Mouse (Mus musculus): Measurements from ENCODE around the gene Tmc8.
A peak's percentile ranks its signal among the peaks of the same experiment; 100 is the strongest.
"Not testable (repeated sequence)": the region's sequence is repeated elsewhere in the genome, so short reads cannot be mapped to it uniquely, and the experiment has no call there.

Gene Tmc8

DNA sequence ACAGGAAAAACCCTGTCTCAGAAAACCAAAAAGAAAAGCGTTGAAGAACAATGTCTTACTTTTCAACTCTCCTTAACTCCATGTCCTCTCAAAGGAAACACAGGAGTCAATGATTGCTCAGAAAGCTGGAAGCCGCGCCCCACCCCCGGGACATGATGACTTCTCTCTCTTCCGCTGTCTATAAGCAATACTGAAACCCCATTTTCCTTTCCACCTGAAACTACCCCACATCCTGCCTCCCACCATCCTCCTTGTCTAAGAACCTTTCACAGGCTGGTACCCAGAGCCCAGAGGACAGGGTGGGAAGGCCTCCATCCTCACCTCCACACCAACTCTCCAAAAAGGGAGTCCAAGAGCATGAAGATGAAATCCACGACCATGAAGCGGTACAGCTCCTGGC is 9.5 kb upstream of the Tmc8 start:
- DNase-seq (ENCODE audit: low spot score) = no peak

GRCm38 (mm10) chr11:117774925-117775324 is 7.0 kb upstream of the Tmc8 start:
- DNase-seq (ENCODE audit: low spot score) = no peak

- no peak for DNase-seq (ENCODE audit: low spot score)
Measured at GRCm38 (mm10) chr11:117775540-117775939, 6.3 kb upstream of the Tmc8 start.

DNA sequence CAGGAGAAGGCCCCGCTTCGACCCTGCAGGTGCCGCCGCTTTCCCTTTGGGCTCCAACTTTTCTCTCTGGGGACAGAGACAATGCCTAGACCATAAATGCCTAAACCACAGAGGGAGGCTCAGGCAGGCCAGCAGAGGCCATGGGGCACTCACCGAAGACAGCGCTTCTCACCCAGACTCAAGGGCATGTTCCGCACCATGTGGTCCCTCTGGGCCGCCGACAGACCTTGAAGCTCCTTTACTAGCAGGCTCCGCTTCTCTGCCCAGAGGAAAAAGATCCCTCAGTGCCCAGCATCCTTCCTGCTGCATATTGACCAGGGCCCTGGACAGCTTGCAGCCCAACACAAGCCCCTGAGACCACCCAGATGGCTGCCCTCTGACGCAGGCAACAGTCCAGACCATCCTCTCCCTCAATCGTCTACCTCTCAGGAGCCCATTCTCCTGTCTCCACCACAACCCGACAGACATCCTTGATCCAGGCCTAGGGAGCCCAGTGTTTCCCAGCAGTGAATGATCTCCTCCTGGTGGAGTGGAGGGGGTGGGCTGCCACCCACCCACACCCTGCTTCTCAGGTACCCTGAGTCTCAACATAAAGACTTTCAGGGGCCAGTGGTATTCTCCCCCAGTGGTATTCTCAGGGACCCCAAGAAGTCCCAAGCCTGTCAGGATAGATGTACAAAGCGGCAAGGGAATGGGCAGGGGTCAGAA is 5.6 kb upstream of the Tmc8 start:
- peak; percentile 34 for DNase-seq (ENCODE audit: low spot score)

DNA sequence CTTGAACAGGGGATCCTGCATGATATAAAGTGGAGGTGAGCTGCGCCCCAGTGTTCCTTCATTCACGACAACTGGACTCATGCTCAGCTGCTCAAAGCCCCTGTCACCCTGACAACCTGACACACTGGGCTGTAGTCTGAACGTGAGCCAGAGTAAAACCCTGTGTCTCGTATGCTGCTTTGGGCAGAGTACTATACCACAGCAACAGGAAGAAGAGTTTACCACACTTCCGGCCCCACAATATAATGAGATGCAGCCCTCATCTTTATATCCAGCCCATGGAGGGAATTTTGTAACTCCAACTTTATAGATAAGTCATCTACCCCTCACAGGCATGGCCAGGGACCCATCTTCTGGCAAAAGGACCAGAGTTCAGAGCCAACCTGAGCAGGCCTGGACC is 4.8 kb upstream of the Tmc8 start:
- DNase-seq (ENCODE audit: low spot score) = no peak

DNA sequence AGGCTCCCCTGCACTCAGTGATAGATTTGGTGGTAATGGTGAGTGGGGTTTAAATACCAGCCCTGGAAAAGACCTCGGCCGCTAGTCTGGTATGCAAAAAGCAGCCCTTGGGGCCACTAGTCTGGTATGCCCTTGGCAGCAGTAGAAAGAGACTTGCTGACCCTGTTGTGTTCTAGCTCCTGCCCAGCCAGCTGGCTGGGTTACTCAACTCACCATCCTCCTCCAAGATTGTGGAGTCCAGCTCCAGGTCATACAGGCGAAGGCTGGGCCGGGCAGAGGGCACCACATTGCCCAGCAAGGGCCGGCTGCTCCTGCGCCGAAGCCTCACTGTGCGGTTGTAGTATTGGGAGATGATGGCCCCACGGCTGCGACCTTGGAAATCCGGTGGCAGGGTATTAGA is 3.8 kb upstream of the Tmc8 start:
- DNase-seq (ENCODE audit: low spot score) = peak; percentile 34

DNA sequence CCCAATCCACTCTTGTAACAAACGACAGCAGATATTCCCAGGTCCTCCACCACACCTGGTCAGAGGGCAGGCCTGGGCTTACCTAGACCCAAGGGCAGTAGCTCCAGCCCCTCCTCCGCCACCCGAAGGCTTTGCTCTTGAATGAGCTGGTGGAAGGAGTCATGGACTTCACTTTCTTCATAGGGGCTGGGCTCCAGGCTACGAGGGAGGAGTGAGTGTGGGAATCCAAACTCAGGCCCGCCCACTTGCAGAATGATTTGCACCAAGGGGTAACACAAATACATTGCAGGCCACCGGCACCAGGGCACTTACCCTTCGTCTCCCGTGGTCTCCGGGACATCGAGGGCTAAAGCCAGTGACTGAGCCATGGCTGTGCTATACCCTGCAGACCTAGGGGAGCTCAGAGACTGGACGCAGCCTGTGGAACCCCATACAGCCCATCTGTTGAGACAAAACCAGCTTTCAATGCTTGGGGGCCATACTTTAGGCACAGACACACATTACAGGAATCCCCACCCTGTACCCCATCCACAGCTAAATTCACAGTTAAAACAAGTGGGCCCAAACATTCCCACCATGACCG is 2.9 kb upstream of the Tmc8 start:
- peak; percentile 28 for DNase-seq (ENCODE audit: low spot score)

DNA sequence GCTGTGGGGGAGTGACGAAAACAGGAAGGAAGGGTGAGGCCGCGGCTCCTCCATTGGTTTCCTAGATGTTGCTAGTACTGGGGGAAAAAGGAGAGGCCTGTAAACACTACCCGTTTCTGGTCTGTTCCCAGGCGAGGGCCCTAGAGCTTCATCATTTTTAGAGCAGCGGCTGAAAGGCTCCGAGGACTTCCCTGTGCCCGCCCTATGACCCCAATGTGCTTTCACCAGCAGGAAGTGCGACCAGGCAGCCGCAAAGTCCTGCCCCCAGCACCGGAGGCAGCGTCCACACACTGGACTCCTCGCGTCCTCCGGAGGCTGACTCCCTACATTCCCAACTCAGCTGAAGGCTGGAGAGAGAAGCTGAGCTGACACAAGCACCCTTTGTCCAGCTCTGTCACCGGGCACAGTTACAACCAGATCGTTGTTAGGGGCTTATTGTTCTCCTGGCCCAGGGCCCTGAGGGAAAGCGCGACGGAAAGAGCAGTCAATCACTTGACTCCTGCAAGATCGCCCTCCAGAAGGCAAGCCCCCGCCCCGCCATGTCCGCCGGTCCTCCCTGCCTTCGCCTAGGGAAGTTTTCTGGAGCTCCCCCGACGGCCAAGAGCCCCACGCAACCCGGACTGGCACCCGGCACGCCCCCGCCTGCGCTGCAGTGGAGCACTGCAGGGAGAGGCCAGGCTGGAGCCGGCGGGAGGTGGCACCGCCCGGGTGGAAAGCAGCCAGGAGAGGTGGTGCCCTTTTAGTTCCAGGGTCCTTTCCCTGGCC is 2.3 kb upstream of the Tmc8 start:
- DNase-seq (ENCODE audit: low spot score) = peak; percentile 75

DNA sequence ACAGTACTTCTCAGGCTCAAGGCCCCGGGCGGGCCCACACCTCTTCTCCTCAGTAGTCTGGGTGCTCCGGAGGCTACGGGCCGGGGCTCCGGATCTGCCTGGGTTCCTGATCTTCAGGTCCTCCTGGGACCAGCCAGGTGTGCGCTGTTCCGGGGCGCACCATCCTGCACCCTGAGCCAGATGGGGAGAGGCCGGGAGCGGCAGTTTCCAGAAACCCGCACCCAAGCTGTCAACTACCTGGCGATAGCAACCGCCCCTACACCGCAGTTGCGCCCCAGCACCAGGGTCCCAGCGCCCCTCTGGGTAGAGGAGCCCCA is 1.7 kb upstream of the Tmc8 start:
- no peak for DNase-seq (ENCODE audit: low spot score)

DNA sequence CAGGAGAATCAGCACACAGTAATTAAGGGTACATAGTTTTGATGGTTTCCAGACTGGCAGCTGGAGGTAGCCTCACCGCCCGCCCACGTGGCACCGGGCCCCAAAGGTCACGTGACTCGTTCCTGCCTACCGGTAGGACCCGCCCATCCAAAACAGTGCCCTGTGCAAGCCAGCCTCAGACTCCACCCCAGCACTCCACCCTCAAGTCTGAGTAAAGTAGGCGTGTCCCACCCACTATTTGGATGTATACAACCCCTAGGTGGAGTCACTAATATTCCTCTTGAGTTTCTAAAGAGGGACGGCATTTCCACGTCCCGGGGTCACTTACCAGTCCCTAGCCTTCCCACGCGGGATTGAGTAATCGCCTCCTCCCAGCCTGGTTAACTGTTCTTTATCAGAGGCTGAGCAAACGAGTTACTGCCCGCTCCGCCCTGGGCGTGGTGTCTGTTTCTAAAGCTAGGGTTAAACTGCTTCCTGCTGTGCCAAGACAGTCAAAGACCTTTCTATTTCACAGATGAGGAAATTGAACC is 1.2 kb upstream of the Tmc8 start:
- DNase-seq (ENCODE audit: low spot score) = peak; percentile 84

DNA sequence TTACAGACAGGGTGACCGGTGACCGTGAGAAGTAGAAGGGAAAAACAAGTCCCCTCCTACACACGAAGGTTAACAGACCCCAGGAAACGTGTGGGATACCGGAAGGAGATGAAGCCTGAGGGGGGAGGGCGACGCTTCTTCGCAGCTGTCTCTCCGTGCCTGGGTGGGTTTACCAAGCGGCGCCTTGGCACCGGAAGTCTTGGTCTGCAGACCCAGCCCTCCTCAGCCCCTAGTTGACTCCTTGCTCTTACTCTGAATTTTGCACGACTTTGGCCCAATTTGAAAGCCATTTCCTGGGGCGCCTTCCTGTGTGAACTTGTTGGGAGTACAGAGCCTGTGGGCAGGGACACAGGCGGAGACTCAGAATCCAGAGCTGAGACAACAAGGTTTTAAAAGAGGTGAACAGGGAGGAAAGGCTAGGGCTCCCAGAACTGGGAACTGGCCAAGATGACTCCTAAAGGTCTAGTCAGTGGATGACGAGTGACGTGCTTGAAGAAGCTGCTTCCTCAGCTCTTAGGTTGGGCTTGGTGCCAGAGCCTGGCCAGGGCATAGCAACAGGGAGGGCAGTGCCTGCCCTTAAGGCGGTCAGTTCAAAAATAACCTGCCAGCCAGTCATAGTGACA is 566 bp upstream of the Tmc8 start:
- peak; percentile 64 for DNase-seq (ENCODE audit: low spot score)

DNA sequence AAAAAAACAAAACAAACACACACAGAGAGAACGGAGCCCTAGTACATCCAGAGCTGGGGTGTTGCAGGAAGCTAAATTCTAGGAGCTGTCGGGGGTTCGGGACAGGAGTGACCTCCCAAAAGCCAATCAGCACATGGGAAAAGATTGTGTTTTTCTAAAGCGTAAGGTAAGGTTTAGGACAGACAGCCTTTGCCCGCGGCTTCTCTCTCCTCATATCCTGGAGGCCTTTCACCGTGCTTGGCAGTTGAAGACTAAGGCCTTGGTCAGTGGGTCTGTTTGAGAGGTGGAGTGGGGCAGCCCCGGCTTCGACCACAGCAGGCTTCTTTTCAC is 794 bp downstream of the Tmc8 start:
- DNase-seq (ENCODE audit: low spot score) = no peak

- DNase-seq (ENCODE audit: low spot score) = peak; percentile 49
Measured at GRCm38 (mm10) chr11:117783089-117783488, 1.2 kb downstream of the Tmc8 start.

- DNase-seq (ENCODE audit: low spot score) = no peak
Measured at GRCm38 (mm10) chr11:117783683-117784309, 1.9 kb downstream of the Tmc8 start.

- DNase-seq (ENCODE audit: low spot score) = peak; percentile 60
Measured at GRCm38 (mm10) chr11:117786294-117786693, 4.4 kb downstream of the Tmc8 start.

DNA sequence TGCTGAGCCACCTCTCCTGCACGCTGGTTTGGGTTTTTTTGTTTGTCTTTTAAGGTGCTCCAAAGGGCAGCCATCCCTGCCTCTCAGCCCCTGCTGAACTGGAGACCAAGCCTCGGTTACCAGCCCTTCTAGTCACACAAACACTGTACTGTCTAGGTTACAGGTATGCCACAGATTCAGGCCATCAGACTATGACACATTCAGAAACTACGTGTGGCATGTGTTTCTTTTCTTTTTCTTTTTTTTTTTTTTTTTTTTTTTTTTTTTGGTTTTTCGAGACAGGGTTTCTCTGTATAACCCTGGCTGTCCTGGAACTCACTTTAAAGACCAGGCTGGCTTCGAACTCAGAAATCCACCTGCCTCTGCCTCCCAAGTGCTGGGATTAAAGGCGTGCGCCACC is 6.6 kb downstream of the Tmc8 start:
- DNase-seq (ENCODE audit: low spot score) = not testable (repeated sequence)

GRCm38 (mm10) chr11:117790286-117790685 is 8.4 kb downstream of the Tmc8 start:
- peak; percentile 69 for DNase-seq (ENCODE audit: low spot score)

DNA sequence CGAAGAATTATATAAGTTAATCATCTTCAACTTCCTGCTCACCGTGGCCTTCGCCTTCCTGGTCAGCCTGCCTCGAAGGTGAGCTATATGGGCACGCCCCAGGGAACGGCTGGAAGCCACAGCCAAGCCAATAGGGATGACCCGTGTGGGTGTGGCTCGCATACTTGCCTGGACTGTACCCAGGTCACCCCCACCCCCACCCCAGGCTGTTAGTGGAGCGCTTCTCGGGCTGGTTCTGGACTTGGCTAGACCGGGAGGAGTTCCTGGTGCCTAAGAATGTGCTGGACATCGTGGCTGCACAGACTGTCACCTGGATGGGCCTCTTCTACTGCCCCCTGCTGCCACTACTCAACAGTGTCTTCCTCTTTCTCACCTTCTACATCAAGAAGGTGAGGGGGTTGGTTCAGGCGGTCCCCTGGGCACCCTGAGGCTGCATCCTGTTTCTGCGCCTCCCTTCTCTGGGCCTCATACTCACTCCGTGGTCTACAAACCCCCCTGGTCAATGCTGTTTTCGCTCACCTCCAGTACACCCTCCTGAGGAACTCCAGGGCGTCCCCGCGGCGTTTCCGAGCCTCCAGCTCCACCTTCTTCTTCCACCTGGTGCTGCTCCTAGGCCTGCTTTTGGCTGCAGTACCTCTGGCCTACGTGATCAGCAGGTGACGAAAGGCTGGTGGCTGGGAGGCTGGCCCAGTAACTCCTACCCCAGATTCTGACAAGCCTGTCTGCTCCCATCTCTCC is 9.0 kb downstream of the Tmc8 start:
- DNase-seq (ENCODE audit: low spot score) = no peak

DNA sequence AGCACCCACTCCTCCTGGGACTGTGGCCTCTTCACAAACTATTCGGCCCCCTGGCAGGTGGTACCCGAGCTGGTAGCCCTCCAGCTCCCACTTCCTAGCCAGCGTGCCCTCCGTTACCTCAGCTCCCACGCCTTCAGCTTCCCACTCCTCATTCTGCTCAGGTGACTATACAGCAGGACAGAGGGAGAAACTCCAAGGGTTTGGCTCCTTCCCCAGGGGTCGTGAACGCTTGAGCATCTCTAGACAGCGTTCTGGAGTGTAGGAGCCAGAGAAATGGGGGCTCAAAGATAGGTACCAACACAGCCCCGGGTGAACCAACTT is 9.5 kb downstream of the Tmc8 start:
- DNase-seq (ENCODE audit: low spot score) = no peak

DNA sequence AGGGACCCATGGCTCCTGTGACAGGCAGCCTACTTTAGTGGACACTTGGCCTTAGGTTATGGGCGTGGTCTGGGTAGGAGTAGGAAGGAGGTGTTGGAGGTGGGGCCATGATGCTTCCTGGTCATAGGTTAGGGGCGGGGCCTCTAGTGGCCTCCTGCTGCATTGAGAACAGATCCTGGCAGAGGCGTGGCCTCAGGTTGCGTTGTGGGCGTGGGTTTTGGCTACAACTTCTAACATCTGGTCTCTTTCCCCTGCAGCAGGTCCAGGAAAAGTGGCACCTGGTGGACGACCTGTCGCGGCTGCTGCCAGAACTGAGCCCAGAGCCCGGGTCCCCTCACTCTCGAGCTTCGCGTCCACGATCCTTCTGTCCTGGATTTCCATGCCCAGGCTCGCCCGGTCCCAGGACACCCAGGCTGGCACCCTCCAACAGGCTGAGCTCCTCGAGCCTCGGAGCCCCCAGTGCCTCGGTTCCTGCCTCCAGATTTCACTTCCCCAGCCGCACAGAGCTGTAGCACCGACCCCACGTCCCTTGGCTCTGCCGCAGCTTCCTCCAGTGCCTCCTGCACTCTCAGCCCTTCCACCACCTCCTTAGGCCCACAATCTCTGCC is 10.5 kb downstream of the Tmc8 start:
- DNase-seq (ENCODE audit: low spot score) = peak; percentile 38

DNA sequence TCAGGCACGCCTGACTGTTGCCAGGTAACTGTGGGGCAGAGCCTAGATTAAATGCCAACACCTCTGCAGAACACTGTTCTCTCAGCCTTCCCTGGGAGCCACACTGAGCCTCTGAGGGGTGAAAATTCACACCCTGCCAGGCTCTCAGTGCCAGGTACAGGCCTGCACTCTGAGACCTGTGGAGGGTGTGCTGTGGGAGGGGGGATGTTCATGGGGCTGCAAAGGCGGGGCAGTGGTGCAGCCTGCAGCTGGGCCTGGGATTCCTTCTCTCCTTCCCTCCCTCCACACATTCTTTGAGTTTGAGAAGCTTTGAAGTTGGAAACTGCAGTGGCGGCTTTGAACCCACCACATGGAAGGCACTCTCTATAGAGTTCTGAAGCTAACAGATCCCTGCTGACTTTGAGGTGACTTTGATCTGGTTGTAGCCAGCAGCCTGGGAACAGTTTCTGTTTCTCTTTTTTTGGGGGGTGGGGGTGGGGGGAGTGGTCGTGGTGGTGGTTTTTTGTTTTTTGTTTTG is 12.2 kb downstream of the Tmc8 start:
- DNase-seq (ENCODE audit: low spot score) = no peak

Data from ovary, postnatal 36 days (tissue).